Mouse (Mus musculus): ENCODE results near the gene Rras2. TPM values are rescaled to one million over a fixed set of nuclear protein-coding genes. Genes with fewer than 3 reads are reported as not detected.

Gene Rras2
- polyA plus RNA-seq, 1 experiment, result 14.2 TPM

- DNase-seq (ENCODE audit: low read depth, low spot score), result no peak
- WGBS, result 63% methylated on average over 7 of the region's 7 CpGs
Measured at GRCm38 (mm10) chr7:113997675-113998354, 119.8 kb downstream of the Rras2 start.

Other genes with a start within 250 kb of the Rras2 start
- gene Copb1, start 136.9 kb upstream of the Rras2 start, polyA plus RNA-seq (2012; rRNA removed), result 31.5 and 47.6 TPM in 2 replicates
- 114 and 135 TPM in 2 replicates for gene Psma1, start 158.3 kb upstream of the Rras2 start, polyA plus RNA-seq (2012; rRNA removed)